Mouse (Mus musculus): Measurements from ENCODE around the gene Zbed5.
"Not testable (repeated sequence)": the region's sequence is repeated elsewhere in the genome, so short reads cannot be mapped to it uniquely, and the experiment has no call there.

GRCm38 (mm10) chr5:129915491-129915890 is 20.0 kb downstream of the Zbed5 start:
- TF ChIP-seq EP300 (IDR thresholded peaks at IDR 0.05; ENCODE audit: low read length); JUND (conservative IDR thresholded peaks at IDR 0.05; ENCODE audit: low read depth, low read length); SIN3A (IDR thresholded peaks at IDR 0.05; ENCODE audit: low read length); CHD1 (IDR thresholded peaks at IDR 0.05; ENCODE audit: low read depth, low read length); POLR2A (IDR thresholded peaks at IDR 0.05; ENCODE audit: low read depth, low read length); CTCF (conservative IDR thresholded peaks at IDR 0.05 in 1 of 2, IDR thresholded peaks at IDR 0.05 in 1 of 2; ENCODE audit: low read depth in 2 of 2, low read length in 2 of 2); E2F4 (IDR thresholded peaks at IDR 0.05; ENCODE audit: insufficient replicate concordance, low read depth, low read length); TCF12 (IDR thresholded peaks at IDR 0.05; ENCODE audit: low read depth, low read length); ZKSCAN1 (IDR thresholded peaks at IDR 0.05; ENCODE audit: borderline replicate concordance, low read depth, low read length); NRF1 (IDR thresholded peaks at IDR 0.05; ENCODE audit: low read depth, low read length); KAT2A (IDR thresholded peaks at IDR 0.05; ENCODE audit: insufficient replicate concordance, low read length); USF2 (conservative IDR thresholded peaks at IDR 0.05; ENCODE audit: low read depth, low read length): not testable (repeated sequence)

Data from CH12.LX (cell line).